ENCODE assay signal across 8 mouse cellular contexts in the genomic region with DNA sequence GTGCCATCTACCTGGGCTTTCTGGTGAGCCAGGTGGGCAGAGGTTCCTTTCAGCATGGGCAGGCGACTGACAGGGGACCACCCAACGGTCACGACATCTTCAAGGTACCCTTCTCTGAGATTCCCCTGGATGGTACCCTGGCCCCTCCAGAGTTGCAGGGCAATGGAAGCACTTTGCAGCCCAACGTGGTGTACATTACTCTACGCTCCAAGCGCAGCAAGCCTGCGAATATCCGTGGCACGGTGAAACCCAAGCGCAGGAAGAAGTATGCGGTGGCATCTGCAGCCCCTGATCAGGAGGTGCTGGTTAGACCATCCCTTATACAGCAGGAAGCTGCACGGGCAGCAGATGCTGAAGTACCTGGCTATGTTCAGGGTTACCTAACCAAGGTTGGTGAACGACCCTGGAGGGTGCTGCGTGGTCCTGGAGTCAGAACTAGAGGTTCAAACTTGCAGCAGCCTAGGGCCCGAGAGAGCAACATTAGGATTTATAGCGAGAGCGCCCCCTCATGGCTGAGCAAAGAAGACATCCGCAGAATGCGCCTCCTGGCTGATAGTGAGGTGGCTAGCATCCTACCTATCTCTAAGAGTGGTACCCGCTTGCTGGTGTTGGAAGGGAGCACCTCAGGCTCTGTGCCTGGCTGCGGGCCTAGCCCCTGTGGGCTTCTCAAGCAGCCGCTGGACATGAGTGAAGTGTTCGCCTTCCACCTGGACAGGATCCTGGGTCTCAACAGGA. TPM values are rescaled to one million over a fixed set of nuclear protein-coding genes. Genes with fewer than 3 reads are reported as not detected.
DNase-seq lines count a peak whose midpoint lies in the region; ATAC-seq and TF ChIP-seq lines count a peak whose summit lies in the region.

No protein-coding gene starts in this region.

- H3K27ac ChIP-seq in embryonic facial prominence, embryonic 14.5 days (replicated peaks; ENCODE audit: low read depth, low read length) = peak overlapping the region; percentile 39; the same call in 1 of the 2 replicates
- H3K27ac ChIP-seq in heart, postnatal 0 days (ENCODE audit: low read depth) = peak overlapping the region; percentile 89
- peak overlapping the region; percentile 69 for H3K27ac ChIP-seq in limb, embryonic 15.5 days
- H3K27ac ChIP-seq in midbrain, postnatal 0 days (ENCODE audit: low read depth, low read length) = peak overlapping the region; percentile 59

- DNase-seq in ovary, postnatal 36 days (ENCODE audit: low spot score) = peak; percentile 19
- no peak for DNase-seq in ovary, postnatal 10 days (ENCODE audit: low spot score)
- no peak for DNase-seq in embryonic facial prominence, embryonic 14.5 days (ENCODE audit: low spot score)
- no peak for DNase-seq in heart, postnatal 0 days (ENCODE audit: low spot score)
- DNase-seq in midbrain, postnatal 0 days (ENCODE audit: low spot score) = no peak
- DNase-seq in ovary, postnatal 14 days (ENCODE audit: low spot score) = no peak

- ATAC-seq in embryonic facial prominence, embryonic 14.5 days (ENCODE audit: low read depth) = peak; percentile 17; the same call in 1 of the 2 replicates
- ATAC-seq in heart, postnatal 0 days (ENCODE audit: insufficient read depth, low read depth) = peak; percentile 32; the same call in 1 of the 2 replicates
- ATAC-seq in limb, embryonic 15.5 days (ENCODE audit: insufficient number of reproducible peaks, low FRiP score, low TSS enrichment, low read depth) = peak; percentile 40; the same call in 1 of the 2 replicates
- no peak for ATAC-seq in midbrain, postnatal 0 days (ENCODE audit: low FRiP score)
- no peak for ATAC-seq in activated CD4-positive, CD25-positive, alpha-beta regulatory T cell, adult 4 months

- H3K27me3 ChIP-seq in embryonic facial prominence, embryonic 14.5 days (replicated peaks; ENCODE audit: control insufficient read depth, insufficient read depth, low read length) = no peaks in the 10 kb centered on the region
- H3K27me3 ChIP-seq in heart, postnatal 0 days (ENCODE audit: control insufficient read depth, insufficient read depth, low read length) = no peaks in the 10 kb centered on the region
- H3K27me3 ChIP-seq in limb, embryonic 15.5 days = no peaks in the 10 kb centered on the region
- no peaks in the 10 kb centered on the region for H3K27me3 ChIP-seq in midbrain, postnatal 0 days (ENCODE audit: insufficient read depth, low read length)

- TF ChIP-seq EP300 in heart, postnatal 0 days (IDR thresholded peaks at IDR 0.05; ENCODE audit: low read depth) = 0 out of 2 replicates have a peak, but pooled peaks have one; percentile 15

- H3K4me1 ChIP-seq in embryonic facial prominence, embryonic 14.5 days (ENCODE audit: control insufficient read depth, insufficient read depth, low read length) = peaks cover 4% of the 10 kb centered on the region; the same call in 1 of the 2 replicates
- peaks cover 6% of the 10 kb centered on the region; the same call in 1 of the 2 replicates for H3K4me1 ChIP-seq in heart, postnatal 0 days (ENCODE audit: control insufficient read depth, insufficient read depth)
- peaks cover 24% of the 10 kb centered on the region for H3K4me1 ChIP-seq in limb, embryonic 15.5 days
- no peaks in the 10 kb centered on the region; the same call in 1 of the 2 replicates for H3K4me1 ChIP-seq in midbrain, postnatal 0 days (ENCODE audit: insufficient read depth, low read length)

- peak; percentile 57 for TF ChIP-seq CTCF in heart, postnatal 0 days (IDR thresholded peaks at IDR 0.05; ENCODE audit: low read depth)
- TF ChIP-seq CTCF in midbrain, postnatal 0 days (IDR thresholded peaks at IDR 0.05) = peak; percentile 53

- H3K9me3 ChIP-seq in embryonic facial prominence, embryonic 14.5 days (ENCODE audit: control insufficient read depth, low read length) = no peaks in the 10 kb centered on the region
- no peaks in the 10 kb centered on the region for H3K9me3 ChIP-seq in heart, postnatal 0 days (replicated peaks; ENCODE audit: control insufficient read depth, low read length)
- no peaks in the 10 kb centered on the region for H3K9me3 ChIP-seq in limb, embryonic 15.5 days
- no peaks in the 10 kb centered on the region for H3K9me3 ChIP-seq in midbrain, postnatal 0 days (ENCODE audit: low read length)

- WGBS in embryonic facial prominence, embryonic 14.5 days = 84% methylated on average over 22 of the region's 23 CpGs
- 45% methylated on average over 23 of the region's 23 CpGs for WGBS in heart, postnatal 0 days
- WGBS in limb, embryonic 15.5 days = 54% methylated on average over 23 of the region's 23 CpGs
- 91% methylated on average over 23 of the region's 23 CpGs for WGBS in midbrain, postnatal 0 days

- peak overlapping the region; percentile 46 for H3K9ac ChIP-seq in embryonic facial prominence, embryonic 14.5 days (ENCODE audit: low read depth, low read length)
- H3K9ac ChIP-seq in heart, postnatal 0 days (replicated peaks; ENCODE audit: low read depth, low read length) = peak overlapping the region; percentile 78
- H3K9ac ChIP-seq in limb, embryonic 15.5 days = no peak overlapping the region
- H3K9ac ChIP-seq in midbrain, postnatal 0 days (replicated peaks; ENCODE audit: low read length, poor library complexity, severe bottlenecking) = peak overlapping the region; percentile 8; the same call in 1 of the 2 replicates

- H3K36me3 ChIP-seq in embryonic facial prominence, embryonic 14.5 days (ENCODE audit: control insufficient read depth, insufficient read depth, low read length) = no peaks in the 10 kb centered on the region
- no peaks in the 10 kb centered on the region for H3K36me3 ChIP-seq in heart, postnatal 0 days (replicated peaks; ENCODE audit: control insufficient read depth, insufficient read depth, low read length)
- no peaks in the 10 kb centered on the region for H3K36me3 ChIP-seq in limb, embryonic 15.5 days
- no peaks in the 10 kb centered on the region for H3K36me3 ChIP-seq in midbrain, postnatal 0 days (ENCODE audit: insufficient read depth, low read length)

- H3K4me3 ChIP-seq in embryonic facial prominence, embryonic 14.5 days (ENCODE audit: low read depth, low read length) = peak overlapping the region; percentile 29
- peak overlapping the region; percentile 66 for H3K4me3 ChIP-seq in heart, postnatal 0 days (ENCODE audit: low read depth, low read length)
- peak overlapping the region; percentile 40 for H3K4me3 ChIP-seq in limb, embryonic 15.5 days
- no peak overlapping the region for H3K4me3 ChIP-seq in midbrain, postnatal 0 days (ENCODE audit: low read depth, low read length)

- peak overlapping the region; percentile 45 for H3K4me2 ChIP-seq in embryonic facial prominence, embryonic 14.5 days (ENCODE audit: low read depth, low read length)
- peak overlapping the region; percentile 80 for H3K4me2 ChIP-seq in heart, postnatal 0 days (ENCODE audit: low read depth, low read length)
- peak overlapping the region; percentile 59 for H3K4me2 ChIP-seq in limb, embryonic 15.5 days
- H3K4me2 ChIP-seq in midbrain, postnatal 0 days (ENCODE audit: low read depth, low read length, poor library complexity, severe bottlenecking) = peak overlapping the region; percentile 4; the same call in 1 of the 2 replicates

RNA-seq across cellular contexts. Expression of gene Fam198b, which starts 2.2 kb away (rescaled TPM):
- 9.3 and 9.4 TPM in 2 replicates for polyA plus RNA-seq in embryonic facial prominence, embryonic 14.5 days (2014; fragmentation: Nextera tagmentation; extraction: Ambion mirVana)
- 110 and 114 TPM in 2 replicates for total RNA-seq in heart, postnatal 0 days (2014; rRNA removed; ENCODE audit: low replicate concordance)
- polyA plus RNA-seq in heart, postnatal 0 days (2015; fragmentation: Nextera tagmentation; extraction: Ambion mirVana) = 45.7 and 51.9 TPM in 2 replicates
- polyA plus RNA-seq in limb, embryonic 15.5 days (2015; fragmentation: Nextera tagmentation; extraction: Ambion mirVana) = 20.1 and 20.8 TPM in 2 replicates
- total RNA-seq in midbrain, postnatal 0 days (2014; rRNA removed) = 0.94 and 1.3 TPM in 2 replicates
- polyA plus RNA-seq in midbrain, postnatal 0 days (2015; fragmentation: Nextera tagmentation; extraction: Ambion mirVana) = 0.65 and 1.3 TPM in 2 replicates
- under 1 TPM in 1 of 2 experiments, not detected in 1; 0.09 TPM for polyA plus RNA-seq in activated CD4-positive, CD25-positive, alpha-beta regulatory T cell, adult 4 months (2017; shearing (Covaris generic))

RNA-seq across cellular contexts. Expression of gene Tmem144, which starts 34.0 kb away (rescaled TPM):
- 3.3 and 4.6 TPM in 2 replicates for polyA plus RNA-seq in embryonic facial prominence, embryonic 14.5 days (2014; fragmentation: Nextera tagmentation; extraction: Ambion mirVana)
- total RNA-seq in heart, postnatal 0 days (2014; rRNA removed; ENCODE audit: low replicate concordance) = 7.9 and 15.1 TPM in 2 replicates
- polyA plus RNA-seq in heart, postnatal 0 days (2015; fragmentation: Nextera tagmentation; extraction: Ambion mirVana) = 11.3 and 12.2 TPM in 2 replicates
- 2.8 and 3.8 TPM in 2 replicates for polyA plus RNA-seq in limb, embryonic 15.5 days (2015; fragmentation: Nextera tagmentation; extraction: Ambion mirVana)
- total RNA-seq in midbrain, postnatal 0 days (2014; rRNA removed) = 1.2 and 1.9 TPM in 2 replicates
- polyA plus RNA-seq in midbrain, postnatal 0 days (2015; fragmentation: Nextera tagmentation; extraction: Ambion mirVana) = 1.8 and 2.4 TPM in 2 replicates
- not detected for polyA plus RNA-seq in activated CD4-positive, CD25-positive, alpha-beta regulatory T cell, adult 4 months (2017; shearing (Covaris generic))

Comparison
In these comparisons a context has a peak if more than half of its experiments do, and no peak if none do; other contexts are left out.
1. ATAC-seq: peak in embryonic facial prominence, embryonic 14.5 days (single experiment), heart, postnatal 0 days (single experiment) and limb, embryonic 15.5 days (single experiment); none in midbrain, postnatal 0 days (single experiment) and activated CD4-positive, CD25-positive, alpha-beta regulatory T cell, adult 4 months (single experiment).
2. H3K27ac ChIP-seq: peak in every context shown above with its lines; median percentile 89 in heart, postnatal 0 days; 69 in limb, embryonic 15.5 days; 59 in midbrain, postnatal 0 days; 39 in embryonic facial prominence, embryonic 14.5 days.
3. H3K4me2 ChIP-seq: peak in every context shown above with its lines; median percentile 80 in heart, postnatal 0 days; 59 in limb, embryonic 15.5 days; 45 in embryonic facial prominence, embryonic 14.5 days; 4 in midbrain, postnatal 0 days.